Mouse (Mus musculus) Patski (cell line): ENCODE data around the gene Mas1. TPM values are rescaled to one million over a fixed set of nuclear protein-coding genes. Genes with fewer than 3 reads are reported as not detected.

ENCODE experiments used
- ATAC-seq: fragments of 100-300 bp; one replicate; pipeline ENCODE4 v1.8.0; 2021
- CTCF ChIA-PET: fragments of 350-600 bp; sonication (Branson Sonifier 250); formaldehyde crosslinking; loops from one replicate; lab custom pipeline; 2022; ENCODE audit warnings: inconsistent platforms; lab: Charles Lee
- POLR2A ChIA-PET: fragments of 350-600 bp; sonication (Branson Sonifier 250); formaldehyde crosslinking; loops from one replicate; lab custom pipeline; 2022; ENCODE audit warnings: antibody characterized with exemption, inconsistent platforms; lab: Charles Lee
- DNase-seq: peaks from one replicate; pipeline ENCODE4 v3.0.0-alpha.2; 2011; ENCODE audit warnings: low read depth, low spot score
- H3K27me3 ChIP-seq: fragments of 371-371 bp; one replicate; pipeline ENCODE4 v1.5.1; 2021
- CTCF ChIP-seq: fragments of 100-300 bp; IDR thresholded peaks from one replicate; pipeline ENCODE4 v1.5.1; 2021
- in situ Hi-C: fragments of 300-500 bp; cut with MboI; formaldehyde crosslinking; loops from 3 replicates; pipeline ENCODE4 v1.11.1; 2018; ENCODE audit warnings: low pct_unique_long_range_greater_than_20kb, mixed read lengths
- polyA plus RNA-seq: library from polyadenylated mRNA; unstranded; gene quantifications from one replicate; pipeline ENCODE4 v1.2.3, GENCODE M21; 2021

The Mas1 gene
- polyA plus RNA-seq = not detected

DNA sequence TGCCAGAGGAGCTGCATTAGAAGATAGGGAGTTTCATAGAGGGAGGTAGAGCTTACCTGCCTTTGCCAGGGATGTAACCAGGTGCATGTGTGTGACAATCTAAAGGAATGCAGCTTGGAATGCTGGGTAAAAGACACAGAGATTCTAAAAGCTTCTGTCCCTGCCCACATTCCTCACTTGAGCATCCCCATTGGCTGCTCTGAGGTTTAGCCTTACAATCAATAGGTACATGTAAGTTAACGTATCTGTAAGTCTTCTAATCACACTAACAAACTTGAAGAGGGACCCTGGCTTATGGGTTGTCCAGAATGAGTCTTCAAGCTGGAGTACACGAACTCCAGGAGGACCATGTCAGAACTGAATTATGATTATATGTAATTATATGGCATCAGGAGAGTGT is at the start of gene Mas1:
Gene Mas1, minus strand, starts transcription at position 101 of the 400 bp plus-strand sequence.
- peaks cover 11% of the 10 kb centered on the region for H3K27me3 ChIP-seq
- in situ Hi-C loops = no loop called here
- ATAC-seq = no peak
- DNase-seq = no peak
- ChIA-PET POLR2A (interaction anchor here (0.5 kb wide), 1 partner anchor 49 kb away, joined by 3 read pairs; no protein-coding TSS in a partner anchor), CTCF (interaction anchor here (1.0 kb wide), 1 partner anchor 12 kb away, joined by 4 read pairs; no protein-coding TSS in a partner anchor)
- TF ChIP-seq CTCF = no peak

DNA sequence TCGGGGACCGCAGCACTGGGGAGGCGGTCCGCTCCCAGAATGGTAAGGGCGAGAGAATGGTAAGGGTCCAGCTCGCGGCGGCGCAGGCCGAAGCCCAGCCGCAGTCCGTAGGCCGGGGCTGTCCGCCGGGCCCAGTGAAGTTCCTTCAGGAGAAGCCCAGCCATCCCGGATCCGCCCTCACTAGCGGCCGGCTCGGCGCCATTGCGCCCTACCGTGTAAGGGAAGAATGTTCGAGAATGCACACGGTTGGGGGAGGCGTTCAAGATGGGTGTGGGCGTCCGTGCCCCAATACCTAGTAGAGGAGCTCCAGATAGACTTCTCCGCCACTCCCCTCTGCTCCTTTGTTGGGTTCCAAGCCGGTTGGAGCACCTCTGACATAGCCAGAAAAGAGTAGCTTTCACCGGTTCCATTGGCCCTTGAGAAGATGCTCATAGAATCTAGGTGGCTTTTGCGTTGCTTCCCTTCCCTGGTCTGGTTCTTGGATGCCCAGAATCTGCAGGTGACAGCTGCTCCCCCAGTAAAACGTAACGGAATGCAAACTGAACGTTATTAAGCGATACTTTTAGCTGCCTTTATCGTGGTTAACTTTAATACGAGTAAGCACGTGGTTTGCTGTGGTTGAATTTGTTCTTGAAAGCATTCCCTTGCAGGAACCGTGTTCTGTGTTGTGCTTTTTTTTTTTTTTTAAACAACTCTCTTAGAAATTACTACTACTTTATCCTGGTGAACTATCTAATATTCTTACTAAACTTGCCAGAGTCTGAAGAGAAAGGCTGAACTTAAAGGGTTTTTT is 48.8 kb upstream of the Mas1 start:
- DNase-seq = no peak
- ATAC-seq = peak; percentile 18
- in situ Hi-C loops = no loop called here
- ChIA-PET POLR2A (interaction anchor here (0.6 kb wide), 1 partner anchor 13 kb away, joined by 5 read pairs; no protein-coding TSS in a partner anchor), CTCF (interaction anchor here (1.0 to 2.1 kb wide), 5 partner anchors 9 to 80 kb away, joined by 3 to 8 read pairs (median 3); no protein-coding TSS in a partner anchor)
- no peaks in the 10 kb centered on the region for H3K27me3 ChIP-seq
- TF ChIP-seq CTCF = no peak

DNA sequence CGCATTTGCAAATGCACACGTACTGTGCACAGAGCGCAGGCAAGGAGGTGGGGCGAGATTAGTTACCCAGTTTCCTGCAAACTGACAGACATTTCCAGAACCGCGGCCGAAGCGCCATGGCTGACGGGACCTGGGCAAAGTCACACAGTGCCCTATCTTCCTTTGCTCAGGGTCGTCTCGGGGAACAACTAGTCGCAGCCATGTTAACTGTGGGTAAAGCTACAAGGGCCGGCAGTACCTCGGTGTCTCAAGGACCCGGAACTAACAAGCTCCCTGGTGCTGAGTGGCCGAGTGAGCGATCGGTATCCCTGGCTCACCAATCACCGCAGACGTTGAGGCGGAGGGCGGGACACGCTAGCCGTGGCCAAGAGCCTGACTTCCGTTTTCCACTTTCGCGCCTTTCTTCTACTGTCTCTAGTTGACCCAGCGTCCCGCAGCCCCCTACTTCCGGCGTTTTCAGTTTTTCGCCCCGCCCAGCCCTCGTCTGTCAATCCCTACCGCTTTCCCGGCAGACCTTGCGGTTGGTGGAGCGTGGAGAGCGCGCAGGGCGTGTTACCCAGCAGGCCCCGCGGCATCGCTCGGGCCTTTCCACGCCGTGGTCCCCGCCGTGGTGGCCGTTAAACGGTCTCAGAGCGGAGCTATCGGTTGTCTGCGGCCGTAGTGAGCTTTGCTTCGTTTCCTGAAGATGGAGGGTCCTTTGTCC is 48.1 kb upstream of the Mas1 start, which contains the start of gene Mrpl18:
Gene Mrpl18, minus strand, starts transcription at position 465 of the 703 bp plus-strand sequence.
- CTCF ChIA-PET = interaction anchor here (1.0 to 2.1 kb wide), 5 partner anchors 10 to 81 kb away, joined by 3 to 8 read pairs (median 3); no protein-coding TSS in a partner anchor
- in situ Hi-C loops = no loop called here
- no peak for TF ChIP-seq CTCF
- H3K27me3 ChIP-seq = no peaks in the 10 kb centered on the region
- ATAC-seq = peak; percentile 100
- POLR2A ChIA-PET = no interaction called here
- peak; percentile 98 for DNase-seq

DNA sequence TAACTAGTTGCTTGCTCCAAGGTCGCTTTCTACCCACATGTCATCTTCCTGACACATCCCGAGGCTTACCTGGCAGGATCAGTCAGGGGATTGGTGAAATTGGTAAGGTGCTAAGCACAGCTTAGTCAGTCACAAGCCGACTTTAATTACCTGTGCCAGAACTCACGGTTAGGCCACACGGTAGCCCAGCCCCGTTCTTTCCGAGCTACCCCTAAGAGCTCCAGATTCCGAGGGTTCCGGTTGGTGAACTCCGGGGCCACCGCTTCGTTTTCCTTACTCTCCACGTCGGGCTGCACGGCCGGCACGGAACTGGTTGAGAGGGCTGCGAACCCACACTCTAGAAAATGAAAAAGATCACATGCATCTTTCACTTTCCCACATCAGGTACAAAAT is 47.5 kb upstream of the Mas1 start, which contains the start of gene Tcp1:
Gene Tcp1, plus strand, starts transcription at position 214 of the 393 bp plus-strand sequence.
- H3K27me3 ChIP-seq = no peaks in the 10 kb centered on the region
- in situ Hi-C loops = no loop called here
- POLR2A ChIA-PET = no interaction called here
- no peak for DNase-seq
- CTCF ChIA-PET = interaction anchor here (1.2 to 2.1 kb wide), 2 partner anchors 10 to 60 kb away, joined by 3 to 7 read pairs; no protein-coding TSS in a partner anchor
- TF ChIP-seq CTCF = no peak
- peak; percentile 1 for ATAC-seq

DNA sequence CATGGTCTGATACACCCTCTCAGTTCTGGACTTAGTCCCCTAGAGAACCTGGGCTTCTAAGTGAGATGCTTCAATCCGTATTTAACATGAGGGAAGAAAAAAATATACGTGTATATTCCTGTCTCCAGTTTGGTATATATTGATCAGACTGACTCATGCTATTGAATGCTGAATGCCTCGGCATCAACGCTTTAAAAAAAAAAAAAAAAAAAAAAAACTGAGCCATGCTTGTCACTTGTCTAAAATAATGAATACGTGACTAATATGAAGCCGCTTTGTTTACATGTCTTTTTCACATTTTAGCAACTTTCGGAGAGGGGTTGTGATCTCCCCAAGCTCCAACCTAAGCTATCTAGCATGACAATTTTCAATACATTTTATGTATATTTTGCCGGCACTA is 42.4 kb upstream of the Mas1 start:
- TF ChIP-seq CTCF = no peak
- no peak for ATAC-seq
- no peaks in the 10 kb centered on the region for H3K27me3 ChIP-seq
- in situ Hi-C loops = no loop called here
- DNase-seq = no peak
- CTCF ChIA-PET = interaction anchor here (0.7 to 1.4 kb wide), 2 partner anchors 9 to 86 kb away, joined by 3 read pairs; no protein-coding TSS in a partner anchor
- POLR2A ChIA-PET = interaction anchor here (0.8 kb wide), 1 partner anchor 86 kb away, joined by 6 read pairs; no protein-coding TSS in a partner anchor

DNA sequence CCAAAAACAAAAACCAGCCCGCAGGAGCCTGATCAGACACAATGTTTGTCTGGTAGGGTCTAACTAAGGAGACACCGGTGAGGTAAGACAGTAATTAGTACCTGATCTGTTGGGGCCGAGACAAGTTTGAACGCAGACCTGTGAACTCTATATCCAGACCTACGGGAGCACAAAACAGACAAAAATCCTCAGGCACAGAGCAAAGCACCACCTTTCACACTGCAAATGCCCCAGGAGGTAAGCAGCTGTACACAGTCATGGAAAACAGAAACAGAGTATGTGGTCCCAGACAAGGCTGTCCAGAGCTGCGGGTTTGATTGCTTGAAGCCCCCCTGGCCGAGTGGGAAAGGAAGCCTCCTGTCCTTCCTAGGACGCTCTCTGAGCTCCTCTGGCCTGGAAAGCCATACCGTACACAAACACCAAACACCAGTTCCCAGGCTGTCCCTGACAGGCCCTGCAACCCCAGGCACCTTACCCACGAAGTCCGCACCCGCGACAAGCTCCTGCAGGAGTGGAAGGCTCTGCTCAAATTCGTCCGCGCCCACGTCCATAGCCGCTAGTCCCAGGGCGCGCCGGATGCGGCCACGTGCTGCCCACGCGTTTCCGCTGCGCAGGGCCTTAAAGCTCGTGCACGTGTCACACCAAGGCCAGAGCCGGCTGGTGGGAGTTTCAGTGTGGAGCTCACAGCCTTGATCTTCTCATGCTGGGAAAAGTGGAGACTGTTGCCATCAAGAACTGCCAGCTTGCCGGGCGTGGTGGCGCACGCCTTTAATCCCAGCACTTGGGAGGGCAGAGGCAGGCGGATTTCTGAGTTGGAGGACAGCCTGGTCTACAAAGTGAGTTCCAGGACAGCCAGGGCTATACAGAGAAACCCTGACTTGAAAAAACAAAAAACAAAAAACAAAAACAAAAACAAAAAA is 41.7 kb upstream of the Mas1 start, which contains the start of gene Pnldc1:
Gene Pnldc1, minus strand, starts transcription at position 870 of the 920 bp plus-strand sequence.
- no peak for TF ChIP-seq CTCF
- in situ Hi-C loops = no loop called here
- DNase-seq (no peak), ATAC-seq (no peak)
- POLR2A ChIA-PET = no interaction called here
- H3K27me3 ChIP-seq = no peaks in the 10 kb centered on the region
- CTCF ChIA-PET = interaction anchor here (1.4 kb wide), 1 partner anchor 86 kb away, joined by 3 read pairs; no protein-coding TSS in a partner anchor

DNA sequence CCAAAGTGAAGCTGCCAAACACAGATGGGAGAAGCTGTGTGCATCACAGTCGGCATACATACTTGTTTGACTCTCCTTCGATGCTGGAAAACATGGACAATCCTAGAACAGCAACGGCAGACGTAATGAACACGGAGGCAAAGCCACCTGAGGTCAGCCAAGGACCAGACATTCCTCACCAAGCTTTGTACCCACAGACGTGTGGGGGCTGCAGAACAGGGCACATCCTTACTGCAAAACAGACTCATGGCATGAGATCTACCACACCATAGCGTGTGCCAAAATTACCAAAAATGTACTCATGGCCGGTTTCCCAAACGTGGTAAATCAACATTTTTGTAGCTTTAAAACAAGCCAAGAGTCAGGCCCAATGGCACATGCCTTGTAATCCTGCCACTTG is 38.5 kb upstream of the Mas1 start:
- CTCF ChIA-PET = no interaction called here
- no peaks in the 10 kb centered on the region for H3K27me3 ChIP-seq
- in situ Hi-C loops = no loop called here
- DNase-seq (no peak), ATAC-seq (no peak)
- no peak for TF ChIP-seq CTCF
- POLR2A ChIA-PET = no interaction called here

DNA sequence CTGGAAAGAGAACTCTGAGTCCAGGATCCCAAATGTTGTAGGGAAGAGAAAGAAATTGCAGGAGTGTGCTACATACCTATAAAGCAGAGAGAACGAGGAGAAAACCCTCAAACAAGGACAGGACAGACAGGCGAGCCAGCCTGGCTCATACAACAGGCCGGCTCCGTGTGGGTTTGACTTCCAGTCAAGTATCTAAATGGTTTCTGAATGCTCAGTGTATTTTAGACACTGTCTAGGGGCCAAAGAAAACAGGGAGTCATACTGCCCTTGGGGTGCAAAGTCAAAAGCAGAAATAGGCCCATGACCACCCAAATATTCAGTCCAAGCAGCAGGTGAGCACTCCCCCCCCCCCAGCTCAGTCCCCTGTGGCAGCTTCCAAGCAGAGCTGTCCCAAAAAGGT is 37.9 kb upstream of the Mas1 start:
- DNase-seq = no peak
- ATAC-seq = no peak

DNA sequence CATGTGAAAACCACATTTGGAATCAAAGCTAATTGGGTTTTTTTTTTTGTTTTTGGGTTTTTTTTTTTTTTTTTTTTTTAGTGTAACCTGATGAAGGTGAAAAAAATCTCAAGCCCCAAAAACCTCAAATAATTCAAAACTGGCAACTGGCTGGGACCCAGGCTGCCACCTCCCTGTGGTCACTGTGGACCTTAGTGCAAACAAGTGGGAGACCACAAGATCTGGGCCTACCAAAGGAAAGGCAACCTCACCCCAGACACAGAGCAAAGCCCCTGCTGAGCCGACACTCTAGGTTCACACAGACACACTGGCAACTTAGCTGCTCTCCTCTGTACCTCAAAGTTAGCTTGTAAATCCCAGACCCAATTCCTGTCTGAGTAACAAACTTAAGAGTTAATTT is 36.4 kb upstream of the Mas1 start:
- POLR2A ChIA-PET = interaction anchor here (0.7 kb wide), 1 partner anchor 13 kb away, joined by 5 read pairs; no protein-coding TSS in a partner anchor
- TF ChIP-seq CTCF = no peak
- in situ Hi-C loops = no loop called here
- CTCF ChIA-PET = no interaction called here
- ATAC-seq (no peak), DNase-seq (no peak)
- H3K27me3 ChIP-seq = no peaks in the 10 kb centered on the region

More for the DNA sequence above, 37.9 kb upstream of the Mas1 start:
- POLR2A ChIA-PET = no interaction called here
- CTCF ChIA-PET = no interaction called here
- TF ChIP-seq CTCF = no peak
- H3K27me3 ChIP-seq = no peaks in the 10 kb centered on the region
- in situ Hi-C loops = no loop called here
